Mouse (Mus musculus) lung, postnatal 10 days (tissue): Measurements from ENCODE around the gene Slc38a7.
"Not testable (repeated sequence)": the region's sequence is repeated elsewhere in the genome, so short reads cannot be mapped to it uniquely, and the experiment has no call there.

Experiments used
- DNase-seq: peaks from one replicate; pipeline ENCODE4 v3.0.0; 2021

Gene Slc38a7

GRCm38 (mm10) chr8:95848734-95849464 lies 4.4 kb downstream of the Slc38a7 start:
- no peak for DNase-seq

- no peak for DNase-seq
Measured at GRCm38 (mm10) chr8:95848061-95848551, 5.2 kb downstream of the Slc38a7 start.

- no peak for DNase-seq
Measured at GRCm38 (mm10) chr8:95845026-95845425, 8.3 kb downstream of the Slc38a7 start.

- DNase-seq: no peak
Measured at GRCm38 (mm10) chr8:95843968-95844367, 9.4 kb downstream of the Slc38a7 start.

GRCm38 (mm10) chr8:95841436-95841835 lies 11.9 kb downstream of the Slc38a7 start:
- DNase-seq: no peak

GRCm38 (mm10) chr8:95839289-95839688 lies 14.1 kb downstream of the Slc38a7 start:
- no peak for DNase-seq

- DNase-seq: no peak
Measured at GRCm38 (mm10) chr8:95837266-95837665, 16.1 kb downstream of the Slc38a7 start.

- DNase-seq: no peak
Measured at GRCm38 (mm10) chr8:95835891-95836290, 17.4 kb downstream of the Slc38a7 start.

- DNase-seq: peak; percentile 20
Measured at GRCm38 (mm10) chr8:95833435-95833984, 19.8 kb downstream of the Slc38a7 start.

- DNase-seq: peak; percentile 90
Measured at GRCm38 (mm10) chr8:95832603-95833434, 20.5 kb downstream of the Slc38a7 start.

- no peak for DNase-seq
Measured at GRCm38 (mm10) chr8:95830144-95830543, 23.2 kb downstream of the Slc38a7 start.

- DNase-seq: not testable (repeated sequence)
Measured at GRCm38 (mm10) chr8:95825162-95825561, 28.2 kb downstream of the Slc38a7 start, which contains the start of gene Sap18b. TSS of gene Sap18b (plus strand) at chr8:95825346.

- no peak for DNase-seq
Measured at GRCm38 (mm10) chr8:95822699-95823098, 30.6 kb downstream of the Slc38a7 start.

- DNase-seq: no peak
Measured at GRCm38 (mm10) chr8:95822096-95822495, 31.2 kb downstream of the Slc38a7 start.

GRCm38 (mm10) chr8:95821266-95821665 lies 32.1 kb downstream of the Slc38a7 start:
- no peak for DNase-seq

GRCm38 (mm10) chr8:95818211-95818610 lies 35.1 kb downstream of the Slc38a7 start:
- DNase-seq: no peak

GRCm38 (mm10) chr8:95817597-95817996 lies 35.7 kb downstream of the Slc38a7 start:
- no peak for DNase-seq

- DNase-seq: no peak
Measured at GRCm38 (mm10) chr8:95816044-95816708, 37.2 kb downstream of the Slc38a7 start.

GRCm38 (mm10) chr8:95810184-95810591 lies 43.2 kb downstream of the Slc38a7 start:
- DNase-seq: peak; percentile 40

GRCm38 (mm10) chr8:95809116-95809515 lies 44.2 kb downstream of the Slc38a7 start:
- no peak for DNase-seq

GRCm38 (mm10) chr8:95808631-95809030 lies 44.7 kb downstream of the Slc38a7 start:
- DNase-seq: no peak

GRCm38 (mm10) chr8:95807861-95808260 lies 45.5 kb downstream of the Slc38a7 start:
- peak; percentile 97 for DNase-seq

GRCm38 (mm10) chr8:95807331-95807843 lies 46.0 kb downstream of the Slc38a7 start, which contains the start of gene Cnot1:
TSS of gene Cnot1 (minus strand) at chr8:95807464.
- DNase-seq: peak; percentile 97
